Mouse (Mus musculus) c-Kit-positive CD71-positive TER-119-negative erythroid progenitor cells, embryonic 14.5 days (primary cell): ENCODE data around the gene Cant1.
A peak's percentile ranks its signal among the peaks of the same experiment; 100 is the strongest.

Experiments used
- DNase-seq: peaks from one replicate; pipeline ENCODE4 v3.0.0-alpha.2; 2013; ENCODE audit warnings: low read depth

The Cant1 gene

DNA sequence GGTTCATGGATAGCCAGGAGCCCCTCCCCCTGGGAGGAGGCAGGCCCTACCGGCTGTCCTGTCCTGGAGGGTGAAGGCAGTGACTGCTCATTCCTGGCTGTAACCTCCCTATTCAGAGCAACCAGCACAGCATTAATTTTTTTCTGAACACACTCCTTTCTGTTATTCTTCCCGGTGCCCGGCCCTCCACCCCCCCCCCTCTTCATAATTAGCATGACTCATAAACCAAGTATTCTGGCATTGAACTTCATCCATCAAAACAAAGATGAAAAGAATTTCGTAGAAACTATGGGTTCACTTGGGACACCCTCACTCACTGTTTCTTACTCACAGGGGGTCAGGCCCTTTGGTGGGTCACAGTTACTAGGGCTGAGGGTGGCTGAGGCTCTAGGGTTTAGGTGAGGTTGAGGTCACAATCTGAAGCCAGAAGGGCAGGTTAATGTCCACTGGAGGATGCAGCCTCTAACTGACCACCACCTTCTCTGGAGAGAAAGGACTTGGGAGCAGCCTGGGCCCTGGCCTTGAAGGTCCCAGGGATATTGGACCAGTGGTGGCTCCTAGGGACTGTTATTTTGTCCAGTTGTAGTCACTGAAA is 11.5 kb upstream of the Cant1 start:
- no peak for DNase-seq

- no peak for DNase-seq
Measured at GRCm38 (mm10) chr11:118428944-118429709, 10.2 kb upstream of the Cant1 start.

GRCm38 (mm10) chr11:118428460-118428868 is 9.6 kb upstream of the Cant1 start:
- DNase-seq, result no peak

DNA sequence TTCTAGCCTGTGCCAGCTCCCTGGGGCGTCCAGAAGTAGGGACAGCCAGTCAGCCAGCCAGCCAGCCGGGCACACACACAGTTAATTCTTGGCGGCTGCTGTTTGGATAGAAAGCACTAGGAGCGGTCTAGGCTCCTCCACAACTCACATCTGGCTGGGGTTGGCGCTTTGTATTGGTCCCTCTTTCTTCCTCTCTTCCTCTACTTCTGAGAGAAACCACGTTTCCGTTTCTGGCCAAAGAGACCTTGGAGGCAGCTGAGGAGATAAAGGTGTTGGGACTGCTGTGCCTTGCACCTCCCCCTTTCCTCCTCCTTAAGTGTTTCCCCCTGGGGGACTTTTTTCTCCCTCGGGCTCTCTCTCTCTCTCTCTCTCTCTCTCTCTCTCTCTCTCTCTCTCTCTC is 9.1 kb upstream of the Cant1 start, which contains the start of gene C1qtnf1:
TSS of gene C1qtnf1 (plus strand) at position 218 of the 400 bp plus-strand sequence.
- DNase-seq, result no peak

DNA sequence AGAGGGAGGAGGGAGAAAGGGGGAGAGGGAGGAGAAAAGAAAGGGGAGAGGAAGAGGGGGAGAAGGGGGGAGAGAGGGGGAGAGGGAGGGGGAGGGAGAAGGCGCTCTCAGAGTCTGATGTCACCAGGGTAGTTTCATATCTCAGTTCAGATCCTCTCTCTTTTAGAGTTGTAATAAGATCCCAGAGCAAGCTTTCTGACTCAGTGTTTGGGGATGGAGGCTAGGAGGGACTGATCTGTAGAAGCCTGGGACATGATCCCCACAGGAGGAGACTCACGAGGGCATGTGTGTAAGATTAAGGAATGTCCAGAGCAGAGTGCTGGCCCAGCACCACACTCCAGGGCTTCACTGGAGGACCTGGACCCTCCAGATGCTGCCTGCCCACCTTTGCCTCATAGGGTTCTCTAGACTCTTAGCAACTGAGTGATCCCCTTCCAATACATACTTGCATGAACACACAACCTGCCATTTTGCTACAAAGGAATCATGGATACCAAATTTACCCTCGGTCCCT is 8.4 kb upstream of the Cant1 start:
- DNase-seq, result no peak

DNA sequence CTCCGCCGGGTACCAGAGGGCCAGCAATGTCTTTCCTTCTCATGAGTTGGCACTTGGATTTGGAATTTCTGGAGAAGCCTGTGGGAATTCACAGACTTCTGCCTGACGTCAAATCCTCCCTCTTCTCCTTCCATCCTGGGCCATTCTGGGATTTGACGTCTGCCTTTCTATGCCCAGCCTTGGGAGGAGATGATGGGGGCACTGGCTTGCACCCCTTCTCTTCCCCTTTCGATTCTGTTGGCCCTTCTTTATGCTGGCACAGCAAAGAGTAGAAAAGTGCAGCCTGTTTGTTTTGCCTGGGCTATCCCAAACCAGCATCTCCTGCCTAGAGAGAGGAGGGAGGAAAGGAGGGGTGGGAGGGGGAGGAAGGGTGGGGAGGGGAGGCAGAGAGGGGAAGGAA is 7.9 kb upstream of the Cant1 start:
- DNase-seq, result no peak

GRCm38 (mm10) chr11:118424621-118425335 is 5.9 kb upstream of the Cant1 start:
- DNase-seq, result no peak

DNA sequence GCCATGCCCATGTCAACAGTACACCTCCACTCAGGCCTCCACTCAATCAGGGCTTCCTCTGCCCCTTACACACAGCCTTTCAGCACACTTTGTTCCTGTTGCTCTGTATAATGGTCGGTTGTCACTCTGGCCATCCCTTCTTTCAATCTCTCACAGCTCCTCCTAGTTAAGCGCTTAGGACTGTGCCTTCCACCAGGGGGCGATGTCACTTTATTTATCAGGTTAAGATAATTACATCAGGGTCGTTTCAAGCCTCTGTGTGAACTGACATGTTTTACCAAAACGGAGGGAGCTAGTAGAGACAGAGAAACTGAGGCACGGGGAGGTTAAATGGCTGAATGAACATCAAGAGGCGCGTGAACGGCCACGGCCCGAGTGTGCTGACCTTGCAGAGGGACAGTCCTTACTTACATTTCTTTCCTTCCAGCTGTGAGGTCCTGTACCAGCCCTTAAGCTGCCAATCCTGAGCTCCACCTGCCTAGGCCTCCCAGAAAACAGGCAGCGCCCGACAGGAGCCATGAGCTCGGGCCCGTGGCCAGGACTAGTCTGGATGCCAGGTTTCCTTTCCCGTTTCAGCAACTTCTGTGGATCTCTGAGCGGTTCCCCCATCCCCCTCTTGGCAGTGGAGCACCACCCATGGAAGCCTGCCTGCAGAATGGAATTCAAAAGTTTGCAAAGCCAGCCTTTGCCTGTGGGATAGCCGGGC is 4.5 kb upstream of the Cant1 start:
- DNase-seq, result peak; percentile 65

GRCm38 (mm10) chr11:118420261-118420660 is 1.4 kb upstream of the Cant1 start:
- DNase-seq, result no peak

- DNase-seq, result no peak
Measured at GRCm38 (mm10) chr11:118418442-118418833, 448 bp downstream of the Cant1 start.

- no peak for DNase-seq
Measured at GRCm38 (mm10) chr11:118417496-118417895, 1.4 kb downstream of the Cant1 start.

- no peak for DNase-seq
Measured at GRCm38 (mm10) chr11:118416046-118416445, 2.8 kb downstream of the Cant1 start.

GRCm38 (mm10) chr11:118415630-118416029 is 3.3 kb downstream of the Cant1 start:
- DNase-seq, result no peak

- no peak for DNase-seq
Measured at GRCm38 (mm10) chr11:118414270-118414669, 4.6 kb downstream of the Cant1 start.

DNA sequence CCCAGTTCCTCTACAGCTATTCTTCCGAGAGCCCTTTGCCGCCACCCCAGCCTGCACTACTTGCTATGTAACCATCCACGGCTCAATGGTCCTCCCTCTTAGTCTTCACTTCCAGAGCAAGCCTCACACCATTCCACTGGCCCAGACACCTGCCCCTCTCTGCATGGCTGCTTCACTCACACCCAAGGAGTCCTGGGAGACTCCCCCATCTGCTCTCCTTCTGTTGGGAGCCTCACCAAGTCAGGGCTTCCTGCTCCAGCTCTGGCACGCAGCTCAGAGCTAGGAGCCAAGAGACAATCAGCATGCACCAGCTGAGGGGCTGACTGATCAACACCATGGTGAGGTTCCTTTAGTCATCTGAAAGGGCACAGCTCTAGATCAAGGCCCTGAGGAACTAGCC is 5.8 kb downstream of the Cant1 start:
- no peak for DNase-seq

DNA sequence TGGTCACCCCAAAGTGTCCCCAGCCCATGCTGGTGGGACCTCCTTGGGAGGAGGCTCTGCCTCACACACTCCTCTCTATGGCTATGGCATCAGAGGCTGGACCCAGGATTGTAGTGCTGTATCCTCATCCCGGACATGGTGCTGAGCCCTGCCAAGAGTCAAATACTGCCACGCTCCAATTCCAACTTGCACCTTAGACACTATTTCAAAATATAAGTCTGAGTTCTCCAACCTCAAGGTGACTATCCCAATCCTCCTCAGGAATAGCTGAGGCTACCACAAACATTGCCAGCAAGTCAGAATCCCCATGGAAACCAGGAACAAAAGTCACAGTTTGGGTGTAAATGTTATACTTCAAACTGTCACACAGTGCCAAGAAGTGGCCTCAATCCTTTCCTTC is 6.3 kb downstream of the Cant1 start:
- no peak for DNase-seq

DNA sequence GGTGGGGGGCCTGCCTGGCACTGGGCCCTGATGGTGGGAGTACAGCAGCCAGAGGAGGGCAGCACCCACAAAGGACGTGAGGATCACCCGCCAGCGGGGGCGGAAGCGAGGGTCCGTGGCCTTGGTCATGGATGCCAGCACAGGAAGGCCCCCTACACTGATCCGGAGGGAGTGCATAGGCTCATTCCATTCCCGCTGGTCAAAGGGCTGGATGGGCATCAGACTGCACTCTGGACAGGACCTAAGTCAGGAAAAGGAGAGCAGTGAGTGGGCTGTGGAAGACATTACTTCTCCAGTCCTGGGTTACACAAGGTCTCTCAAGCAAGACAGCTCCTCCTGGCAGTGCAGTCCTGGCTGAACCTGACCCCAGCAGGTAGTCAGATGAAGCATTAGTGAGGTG is 7.6 kb downstream of the Cant1 start:
- DNase-seq, result no peak

GRCm38 (mm10) chr11:118410479-118410878 is 8.4 kb downstream of the Cant1 start:
- DNase-seq, result no peak

DNA sequence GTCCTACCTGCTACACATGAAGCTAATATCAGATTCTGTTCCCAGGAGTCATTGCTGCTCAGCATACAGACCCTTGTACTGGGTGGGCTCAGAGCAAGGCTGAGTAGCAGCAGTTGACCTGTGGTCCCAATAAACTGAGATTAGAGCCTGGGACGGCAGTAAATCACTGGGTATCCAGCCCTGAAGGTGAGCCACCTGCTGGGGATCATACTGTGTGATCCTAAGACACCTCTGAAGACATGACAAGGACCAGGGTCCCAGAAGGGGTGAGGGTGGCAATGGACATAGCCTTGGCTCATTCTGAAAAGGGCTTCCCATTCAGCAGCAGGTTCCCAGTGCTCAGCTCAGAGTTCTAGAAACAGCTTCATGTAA is 8.8 kb downstream of the Cant1 start:
- no peak for DNase-seq

GRCm38 (mm10) chr11:118409106-118410072 is 9.5 kb downstream of the Cant1 start:
- no peak for DNase-seq
